Mouse (Mus musculus) activated CD4-positive, CD25-positive, alpha-beta regulatory T cell, adult 4 months (primary cell): ENCODE results near the gene Gosr2. TPM values are rescaled to one million over a fixed set of nuclear protein-coding genes. Genes with fewer than 3 reads are reported as not detected.
"Not testable (repeated sequence)": the region's sequence is repeated elsewhere in the genome, so short reads cannot be mapped to it uniquely, and the experiment has no call there.

Source experiments
- ATAC-seq: one replicate; pipeline ENCODE4 v1.8.0; 2017
- polyA plus RNA-seq, 2 experiments: library from polyadenylated mRNA; unstranded; fragments of 100-300 nt; shearing (Covaris generic); gene quantifications; one replicate each; pipeline ENCODE4 v1.2.1; 2017

The Gosr2 gene
- polyA plus RNA-seq, 2 experiments from 2014 or later, result 49.9 to 56.6 TPM

DNA sequence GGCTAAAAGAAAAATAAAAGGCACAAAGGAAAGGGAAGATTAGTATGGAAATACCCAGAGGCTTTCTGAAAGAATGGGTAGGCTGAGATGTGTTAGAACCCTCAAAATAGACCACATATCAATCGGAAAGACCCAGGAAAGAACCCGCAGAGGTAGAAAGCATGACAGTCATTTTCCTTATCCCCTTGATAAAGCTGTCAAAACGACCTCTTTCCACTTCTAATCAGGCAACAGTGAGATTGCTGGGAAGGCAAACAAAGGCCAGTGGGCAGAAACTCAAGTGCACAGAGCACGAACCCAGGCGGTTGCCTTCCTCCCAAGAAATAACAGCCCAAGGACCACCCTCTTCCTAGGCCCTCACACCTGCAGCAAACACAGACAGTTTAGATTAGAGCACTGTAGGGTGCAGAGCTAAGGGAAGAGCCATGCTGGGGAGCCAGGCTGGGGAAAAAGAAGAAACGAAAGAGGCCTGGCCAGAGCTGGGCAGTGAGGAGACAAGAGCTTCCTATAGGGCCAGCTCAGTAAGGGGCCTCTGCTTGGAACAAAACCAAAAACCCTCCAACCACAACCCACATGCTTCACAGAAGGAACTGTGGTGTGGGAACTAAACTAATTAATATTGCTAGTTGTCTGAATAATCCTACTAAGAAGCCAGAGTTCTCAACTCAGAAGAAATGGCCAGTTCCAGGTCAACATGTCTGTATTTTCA is 9.3 kb downstream of the Gosr2 start:
- ATAC-seq, result no peak

DNA sequence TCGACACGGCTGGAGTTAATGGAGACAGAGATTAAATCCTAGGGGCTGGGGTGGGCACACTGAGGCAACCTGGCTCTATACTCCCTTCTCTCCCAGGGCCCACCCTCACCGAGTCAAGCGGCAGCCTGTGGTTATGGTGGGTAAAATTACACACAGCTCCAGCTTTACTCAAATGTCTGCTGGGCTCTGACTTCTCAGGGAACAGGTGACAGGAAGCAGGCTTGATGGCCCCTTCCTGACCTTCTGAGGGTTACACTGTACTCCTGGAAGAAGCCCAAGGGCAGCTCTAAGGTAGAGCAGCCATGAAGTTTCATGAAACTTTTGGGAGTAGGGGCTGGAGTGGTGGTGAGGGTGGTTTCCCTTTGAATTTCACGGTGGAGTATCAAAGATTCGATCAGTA is 11.0 kb downstream of the Gosr2 start:
- no peak for ATAC-seq

DNA sequence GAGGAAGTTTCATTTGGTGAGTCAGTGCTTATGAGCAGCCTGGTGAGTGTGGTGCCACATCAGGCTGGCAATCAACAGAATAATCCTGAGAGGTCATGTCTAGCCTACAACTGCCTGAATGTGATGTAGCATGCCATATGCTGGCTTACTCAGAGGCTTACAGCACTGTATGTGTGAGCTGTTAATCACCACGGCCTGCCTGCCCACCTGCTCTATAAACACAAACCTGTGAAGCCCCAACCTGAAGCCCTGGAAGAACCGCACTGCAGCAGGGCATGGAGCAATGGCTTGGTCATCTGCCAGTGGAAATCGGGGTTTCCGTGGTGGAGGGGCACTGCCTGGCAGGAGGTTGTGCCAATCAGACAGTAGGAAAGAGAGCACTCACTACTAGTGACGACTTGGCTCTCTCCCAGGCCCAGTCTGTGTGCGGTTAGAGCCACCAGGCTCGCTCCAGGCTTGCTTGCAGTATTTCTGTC is 12.4 kb downstream of the Gosr2 start:
- no peak for ATAC-seq

DNA sequence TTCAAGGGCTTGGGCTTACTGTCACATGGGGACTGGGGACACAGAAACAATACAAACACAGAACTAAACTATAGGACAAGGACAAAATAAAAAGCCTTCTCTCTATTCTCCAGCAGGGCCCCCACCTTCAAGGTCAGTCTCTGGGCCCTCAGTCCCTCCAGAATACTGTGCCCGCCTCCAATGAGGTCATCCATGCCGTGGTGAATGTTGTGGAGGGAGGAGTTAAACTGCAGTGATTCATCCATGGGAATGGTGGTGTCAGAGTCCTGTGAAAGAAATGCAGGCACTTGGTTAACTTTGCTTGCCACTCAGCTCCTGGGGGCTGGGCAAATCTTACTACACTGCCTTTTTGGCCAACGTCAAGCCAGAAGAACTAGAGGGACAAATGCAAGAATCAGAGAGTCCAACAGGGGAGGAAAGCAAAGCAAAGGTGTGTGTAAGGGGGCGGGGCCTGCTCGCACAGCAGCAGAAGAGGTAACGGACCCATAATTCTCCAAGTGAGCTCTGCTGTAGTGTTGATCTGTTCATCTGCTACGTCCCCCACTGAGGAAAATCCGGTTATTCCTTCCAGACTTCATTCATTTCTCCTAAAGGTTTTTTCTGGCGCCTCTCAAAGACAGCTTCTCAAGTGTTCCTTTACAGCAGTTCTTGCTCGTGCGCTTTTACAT is 13.9 kb downstream of the Gosr2 start:
- no peak for ATAC-seq

DNA sequence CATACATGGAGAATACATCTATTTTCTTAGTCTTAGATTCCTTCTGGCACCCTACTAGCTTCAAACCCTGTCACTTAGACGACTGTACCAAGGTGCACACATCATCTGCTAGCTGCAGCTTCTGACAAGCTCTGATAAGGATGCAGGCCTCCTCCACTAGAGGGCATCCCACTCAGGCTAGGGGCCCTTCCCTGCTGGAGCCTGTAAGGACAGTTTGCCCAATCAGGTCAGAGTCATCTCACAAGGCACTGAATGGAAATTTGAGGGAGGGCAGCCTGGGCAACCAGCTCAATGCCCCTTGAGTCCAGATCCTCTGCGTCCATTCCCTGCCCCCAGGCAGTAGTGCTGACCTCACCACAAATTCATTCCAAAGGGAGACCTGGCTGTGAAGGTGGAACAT is 20.7 kb downstream of the Gosr2 start:
- ATAC-seq, result not testable (repeated sequence)

DNA sequence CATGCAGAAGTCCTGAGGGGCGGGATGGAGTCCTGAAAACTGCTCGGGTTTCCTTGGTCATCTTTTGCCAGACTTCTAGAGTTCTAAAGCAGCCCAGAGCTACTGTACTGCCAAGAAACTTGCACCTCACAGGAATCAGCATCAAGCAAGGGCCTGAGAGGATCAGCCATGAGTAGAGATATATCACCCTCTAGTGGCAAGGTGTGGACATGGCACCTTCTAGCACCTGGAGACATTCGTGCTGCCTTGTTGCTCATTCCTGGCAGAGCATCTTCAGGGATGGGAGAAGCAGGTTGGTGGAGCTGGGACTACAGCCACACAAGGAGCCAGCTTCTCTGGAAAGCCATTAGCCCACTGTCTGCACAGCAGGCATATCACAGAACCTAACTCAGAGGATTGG is 22.1 kb downstream of the Gosr2 start:
- no peak for ATAC-seq

DNA sequence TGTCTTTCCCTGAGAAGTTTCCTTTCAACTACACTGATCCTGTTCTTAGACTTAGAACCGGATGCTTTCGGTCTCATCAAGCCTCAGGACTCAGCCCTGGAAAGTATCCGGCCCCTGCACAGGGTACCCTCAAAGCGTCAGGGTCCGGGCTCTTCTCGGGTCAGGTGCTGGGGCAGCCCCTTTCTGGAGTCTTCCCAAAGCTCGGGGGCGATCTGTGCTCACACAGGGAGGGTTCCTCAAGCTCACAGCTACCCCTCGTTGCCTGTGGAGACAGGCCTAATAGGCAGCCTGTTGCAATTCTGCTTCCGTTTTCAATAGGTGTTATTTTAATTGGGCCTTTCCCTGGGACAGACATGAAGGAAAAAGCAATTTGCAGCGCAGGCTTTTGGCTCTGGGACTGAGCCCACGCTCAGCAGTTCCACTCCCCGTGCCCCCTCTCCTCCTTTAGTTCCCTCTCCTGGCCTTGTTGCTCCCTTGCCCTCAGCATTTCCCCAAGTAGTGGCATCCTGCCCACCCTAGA is 30.7 kb downstream of the Gosr2 start:
- ATAC-seq, result no peak

DNA sequence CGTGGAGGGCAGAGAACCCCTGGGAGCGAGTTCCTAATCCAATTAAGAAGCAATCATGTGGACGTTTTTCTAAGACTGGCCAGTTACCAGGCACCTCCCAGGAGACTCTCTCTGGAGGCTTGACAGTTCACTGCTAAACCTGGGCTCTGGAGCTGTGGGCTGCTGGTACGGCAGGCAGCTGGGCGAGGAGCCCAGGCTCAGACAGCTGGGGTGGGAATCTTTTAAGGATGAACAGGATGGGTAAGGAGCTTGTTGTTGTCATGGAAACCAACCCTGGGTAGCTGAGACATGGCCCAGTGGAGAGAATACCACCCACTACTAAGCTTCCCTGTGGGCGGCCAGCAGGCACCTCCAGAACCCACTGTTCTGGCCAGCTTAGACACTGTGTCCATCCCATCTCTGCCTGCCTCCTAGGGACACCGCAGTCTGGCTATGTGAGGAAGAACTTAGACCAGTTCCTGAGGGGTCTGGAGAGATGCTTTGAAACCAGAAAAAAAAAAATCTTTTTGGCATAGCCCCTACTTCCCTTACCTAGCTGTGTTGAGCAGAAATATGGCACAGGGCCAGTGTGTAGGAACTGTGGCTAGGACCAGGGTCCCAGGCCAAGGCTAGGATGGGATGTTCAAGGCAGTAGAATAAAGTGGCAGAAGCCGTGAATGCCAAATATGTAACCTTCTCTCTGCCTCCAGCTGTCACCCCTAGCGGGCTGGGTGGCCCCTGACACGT is 31.4 kb downstream of the Gosr2 start:
- ATAC-seq, result no peak

DNA sequence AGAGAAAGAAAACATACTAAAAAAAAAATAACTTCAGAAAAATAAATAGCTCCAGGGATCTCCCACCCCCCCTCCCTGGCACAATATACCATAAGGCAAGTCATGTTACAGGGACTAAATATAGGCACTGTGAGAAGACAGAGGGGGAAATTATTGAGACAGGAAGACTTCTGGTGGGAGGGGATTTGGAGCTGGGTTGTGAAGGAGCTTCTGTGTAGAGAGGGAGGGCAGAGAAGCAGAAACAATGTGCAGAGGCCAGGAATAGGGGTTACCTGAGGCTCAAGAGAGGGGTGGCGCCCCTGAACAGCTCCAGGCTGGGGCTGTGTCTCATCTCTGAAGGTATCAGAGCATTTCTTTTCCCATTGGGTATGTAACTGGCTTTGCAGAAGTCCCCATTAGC is 32.0 kb downstream of the Gosr2 start:
- ATAC-seq, result no peak

DNA sequence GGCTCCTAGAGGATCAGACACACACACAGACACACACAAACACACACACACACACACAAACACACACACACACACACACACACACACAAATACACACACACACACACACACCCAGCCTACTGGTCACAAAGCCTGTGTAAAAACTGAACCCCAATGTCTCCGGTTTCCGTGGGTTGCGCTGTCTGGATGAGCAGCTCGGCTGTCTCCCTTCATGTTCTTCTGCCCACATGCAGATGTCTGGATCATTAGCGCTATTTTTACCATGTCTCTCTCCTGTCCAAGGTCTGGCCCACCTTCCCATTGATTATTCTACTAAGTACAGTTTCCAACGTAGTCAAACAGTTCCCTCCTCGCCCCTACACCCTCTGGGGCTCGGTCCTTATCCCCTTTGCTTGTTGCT is 34.6 kb downstream of the Gosr2 start:
- ATAC-seq, result no peak

DNA sequence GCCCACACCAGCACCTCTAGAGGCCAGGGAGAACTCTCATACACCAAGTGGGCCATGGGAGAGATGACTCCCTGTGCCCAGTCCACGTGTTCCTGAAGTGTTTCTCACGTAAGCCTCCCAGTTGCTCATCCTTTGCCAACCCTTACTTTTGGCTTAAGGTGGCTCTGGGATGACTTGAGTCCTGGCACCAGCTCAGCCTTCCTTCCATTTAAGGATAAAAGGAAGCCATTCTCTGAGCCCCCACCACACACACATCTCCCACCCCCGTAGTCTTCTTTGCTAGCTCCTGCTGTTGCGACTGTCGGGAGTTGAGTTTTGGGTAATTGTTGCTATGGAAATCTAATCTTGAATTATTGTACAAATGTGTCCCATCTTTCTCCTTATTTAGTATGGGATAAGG is 35.2 kb downstream of the Gosr2 start:
- ATAC-seq, result no peak

DNA sequence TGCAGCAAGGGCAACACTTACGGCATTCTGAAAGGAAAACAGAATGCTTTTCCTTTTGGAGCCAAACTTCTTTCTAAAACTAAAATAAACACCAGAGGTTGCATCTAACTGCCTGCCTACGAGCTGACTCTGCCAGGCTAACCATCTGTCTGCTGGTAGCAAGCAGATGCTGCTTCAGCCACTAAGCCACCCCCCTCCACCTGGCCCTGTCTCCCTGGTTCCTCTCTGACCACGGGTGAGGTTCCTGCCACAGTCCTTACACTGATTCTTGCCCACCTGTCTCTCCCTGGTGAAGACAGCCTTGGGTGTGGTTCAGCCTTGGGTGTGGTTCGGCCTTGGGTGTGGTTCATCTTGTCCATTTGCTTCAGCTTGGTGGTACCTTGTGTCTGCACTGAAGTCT is 35.8 kb downstream of the Gosr2 start:
- ATAC-seq, result no peak

DNA sequence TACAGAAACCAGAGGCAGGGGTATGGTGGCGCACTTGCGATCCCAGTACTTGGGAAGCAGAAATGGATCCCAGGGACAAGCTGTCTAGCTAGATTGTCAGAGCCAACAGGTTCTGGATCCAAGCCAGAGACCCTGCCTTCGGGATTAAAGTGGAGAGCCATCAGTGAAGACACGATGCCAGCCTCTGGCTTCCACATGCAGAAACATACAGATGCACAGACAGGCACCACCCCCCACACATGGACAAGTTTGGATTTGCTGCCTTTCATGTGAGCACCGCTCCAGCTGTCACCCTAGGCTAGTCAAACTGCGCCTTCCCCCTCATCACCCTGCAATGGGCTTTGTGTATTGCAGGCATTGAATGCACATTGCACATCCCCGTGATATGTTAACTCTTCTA is 39.5 kb downstream of the Gosr2 start:
- ATAC-seq, result no peak

DNA sequence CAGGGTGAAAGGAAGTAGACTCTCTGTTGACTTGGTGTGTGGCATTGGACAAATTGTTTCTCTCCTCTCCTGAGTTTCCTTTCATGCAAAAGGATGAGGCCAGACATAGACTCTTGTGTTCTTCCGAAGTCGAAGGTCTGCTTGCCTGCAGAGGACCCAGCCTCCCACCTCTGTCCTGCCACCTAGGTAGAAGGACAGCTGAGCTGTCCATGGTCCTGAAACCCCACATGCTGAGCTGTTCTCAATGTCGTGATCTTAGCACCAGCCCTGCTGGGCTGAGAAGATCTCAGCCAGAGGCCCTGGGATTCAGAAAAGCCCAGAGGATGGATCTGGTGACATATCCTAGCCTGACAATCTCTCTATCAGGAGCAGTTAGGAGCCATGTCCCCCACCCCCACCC is 41.2 kb downstream of the Gosr2 start:
- ATAC-seq, result no peak

DNA sequence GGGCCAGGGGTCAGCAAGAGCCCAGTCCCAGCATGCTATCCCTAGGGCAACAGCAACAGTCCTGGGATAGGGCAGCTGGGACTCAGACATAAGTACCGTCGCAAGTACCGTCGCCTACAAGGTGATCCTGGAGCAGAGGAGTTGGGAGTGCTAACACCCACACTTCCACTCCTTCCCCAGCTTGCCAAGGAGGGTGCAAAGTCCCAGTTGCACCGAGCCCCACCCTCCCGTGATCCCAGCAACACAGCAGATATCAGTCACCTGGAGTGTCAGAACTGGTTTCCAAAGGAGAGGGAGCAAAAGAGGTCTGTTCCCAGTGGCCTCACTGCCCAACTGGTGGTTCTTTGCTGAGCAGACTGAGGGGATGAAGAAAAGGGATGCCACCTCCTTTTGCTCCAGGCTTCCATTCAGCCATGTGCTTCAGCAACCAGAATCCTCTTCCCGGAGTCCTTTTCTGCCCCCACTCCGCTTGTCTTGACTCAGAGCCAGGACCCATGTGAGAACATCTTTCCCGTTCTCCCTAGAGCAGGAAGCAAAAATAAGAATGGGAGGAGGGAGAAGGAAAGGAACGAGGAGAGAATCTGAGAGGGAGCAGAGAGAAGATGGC is 44.2 kb downstream of the Gosr2 start:
- no peak for ATAC-seq

DNA sequence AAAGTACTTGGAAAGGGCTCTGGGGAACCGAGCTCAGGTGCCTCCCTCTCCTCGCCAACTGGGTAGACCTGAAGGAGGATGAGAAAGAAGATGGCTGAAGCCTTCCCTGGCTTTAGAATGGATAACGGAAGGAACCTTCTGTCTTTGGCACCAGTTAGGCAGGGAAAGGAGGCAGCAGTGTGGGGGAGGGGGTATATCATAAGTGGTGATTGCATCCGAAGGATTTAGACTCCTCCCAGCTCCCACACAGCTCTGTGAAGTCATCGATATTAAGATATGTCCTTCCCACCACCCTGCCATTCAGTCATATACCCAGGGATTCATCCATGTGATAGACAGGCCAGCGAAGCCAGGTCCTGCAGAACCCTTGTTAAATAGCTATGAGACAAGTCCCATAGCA is 46.3 kb downstream of the Gosr2 start:
- no peak for ATAC-seq

DNA sequence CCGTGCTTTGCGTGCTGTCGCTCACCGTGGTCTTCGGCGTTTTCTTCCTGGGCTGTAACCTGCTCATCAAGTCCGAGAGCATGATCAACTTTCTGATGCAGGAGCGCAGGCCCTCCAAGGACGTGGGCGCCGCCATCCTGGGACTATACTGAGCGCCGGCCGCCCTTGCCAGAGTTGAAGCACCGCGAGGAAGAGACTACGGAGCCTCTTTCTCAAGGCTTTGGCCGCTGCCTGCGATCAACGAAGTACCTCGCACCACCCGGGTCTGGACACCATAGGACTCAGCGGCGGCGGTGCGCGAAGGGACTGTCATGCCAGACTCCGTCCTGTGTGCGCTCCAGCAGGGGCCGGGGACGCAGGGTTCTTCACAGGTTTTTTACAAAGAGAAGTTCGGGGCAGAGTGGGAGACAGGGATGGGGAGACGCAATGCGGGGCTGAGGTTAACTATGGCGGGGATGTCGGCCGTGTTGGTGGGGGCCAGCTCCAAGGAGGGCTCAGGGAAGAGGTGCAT is 47.7 kb downstream of the Gosr2 start:
- no peak for ATAC-seq

DNA sequence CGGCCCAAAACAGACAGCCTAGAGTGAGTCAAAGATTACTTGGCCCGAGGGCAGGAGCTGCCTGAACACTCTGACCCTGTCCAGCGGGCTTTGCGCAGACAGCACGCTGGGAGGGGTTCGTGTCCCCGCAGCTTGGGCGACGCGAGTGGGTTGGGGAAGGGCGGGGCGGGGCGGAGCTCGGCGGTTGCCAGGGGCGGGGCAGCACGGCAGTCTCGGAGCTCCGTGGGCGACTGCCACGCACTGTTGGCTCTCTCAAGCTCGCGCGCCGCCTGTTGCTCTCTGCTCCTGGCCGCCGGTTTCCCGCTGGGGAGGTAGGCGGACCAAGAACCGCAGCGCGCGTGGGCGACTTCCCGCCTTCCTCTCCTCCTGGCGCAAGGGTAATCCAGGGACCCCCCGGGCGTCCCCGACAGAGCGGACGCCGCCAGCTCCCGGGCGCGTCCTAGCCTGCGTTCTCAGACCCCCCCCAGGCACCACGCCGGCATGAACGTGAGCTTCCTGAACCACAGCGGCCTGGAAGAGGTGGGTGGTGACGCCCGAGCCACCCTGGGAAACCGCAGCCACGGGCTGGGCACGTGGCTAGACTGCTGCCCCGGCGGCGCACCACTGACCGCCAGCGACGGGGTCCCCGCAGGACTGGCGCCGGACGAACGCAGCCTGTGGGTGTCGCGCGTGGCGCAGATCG is 48.3 kb downstream of the Gosr2 start, which contains the start of gene Rprml:
Rprml (plus strand) TSS at position 270 of the 682 bp plus-strand sequence.
- no peak for ATAC-seq

DNA sequence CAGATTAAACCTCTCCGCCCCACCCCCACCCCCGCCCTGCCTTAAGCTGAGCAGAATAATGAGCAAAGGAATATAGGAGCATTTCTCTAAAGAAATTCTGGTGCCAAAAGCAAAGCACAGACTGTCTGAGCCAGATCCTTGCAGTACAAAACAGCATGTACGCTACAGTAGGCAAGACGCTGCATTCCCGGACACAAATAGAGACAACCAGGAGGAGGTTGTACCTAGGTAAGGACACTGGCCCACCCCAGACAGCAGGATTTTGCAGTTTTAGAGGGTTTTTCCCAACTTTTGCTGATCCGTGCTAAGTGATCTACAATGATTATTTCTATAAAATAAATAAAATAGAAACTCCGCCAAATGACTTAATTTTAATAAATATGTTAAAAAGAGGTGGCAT is 49.0 kb downstream of the Gosr2 start:
- no peak for ATAC-seq

DNA sequence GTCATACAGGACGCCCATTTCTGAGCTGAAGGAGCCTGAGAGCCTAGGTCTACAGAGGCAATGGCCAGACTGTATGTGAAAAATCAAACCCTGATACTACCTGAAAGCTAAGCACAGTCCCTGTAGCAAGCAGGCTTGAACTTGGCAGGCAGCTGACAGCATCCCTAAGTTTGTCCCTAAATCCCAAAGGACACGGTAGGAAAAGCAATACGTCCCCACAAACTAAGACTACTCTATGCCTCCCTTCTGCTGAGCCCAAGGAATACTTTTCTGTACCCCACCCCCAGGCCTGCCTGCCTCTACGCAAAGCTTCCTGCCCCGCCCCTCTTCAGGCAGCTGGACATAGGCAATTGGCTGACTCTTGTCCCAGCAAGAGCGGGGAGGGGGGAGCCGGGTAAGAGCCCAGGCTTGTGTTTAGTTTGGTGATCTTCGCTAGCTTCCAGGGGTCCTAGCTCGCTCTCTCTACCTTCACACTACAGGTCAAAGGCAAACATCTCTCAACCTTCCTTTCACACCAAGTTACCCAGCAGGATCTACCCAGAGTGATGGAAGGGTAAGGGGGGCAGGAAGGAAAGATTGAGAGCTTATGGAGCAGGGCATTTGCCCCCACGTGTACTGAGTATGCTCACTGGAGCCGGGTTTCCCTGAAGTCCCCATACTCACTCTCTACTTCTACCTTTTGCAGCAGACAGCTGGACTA is 49.6 kb downstream of the Gosr2 start:
- ATAC-seq, result no peak

DNA sequence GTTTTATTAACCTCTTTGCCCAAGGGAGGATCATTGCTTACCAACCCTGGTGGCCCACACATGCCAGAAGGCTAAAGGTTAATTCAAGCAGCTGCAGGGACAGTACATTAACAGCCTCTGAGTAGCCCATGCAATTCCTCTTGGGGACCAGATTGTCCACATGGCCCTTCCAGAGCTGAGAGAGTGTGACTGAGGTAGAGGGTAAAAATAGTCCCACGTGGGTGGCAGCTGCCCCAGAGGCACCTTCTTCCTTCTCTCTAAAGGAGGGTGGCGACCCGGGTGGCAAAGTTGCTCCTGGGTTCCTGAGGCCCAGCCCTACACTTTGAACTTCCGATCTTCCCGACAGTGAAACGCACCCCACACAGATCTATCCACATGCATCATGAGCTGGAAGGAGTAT is 51.4 kb downstream of the Gosr2 start:
- ATAC-seq, result no peak

DNA sequence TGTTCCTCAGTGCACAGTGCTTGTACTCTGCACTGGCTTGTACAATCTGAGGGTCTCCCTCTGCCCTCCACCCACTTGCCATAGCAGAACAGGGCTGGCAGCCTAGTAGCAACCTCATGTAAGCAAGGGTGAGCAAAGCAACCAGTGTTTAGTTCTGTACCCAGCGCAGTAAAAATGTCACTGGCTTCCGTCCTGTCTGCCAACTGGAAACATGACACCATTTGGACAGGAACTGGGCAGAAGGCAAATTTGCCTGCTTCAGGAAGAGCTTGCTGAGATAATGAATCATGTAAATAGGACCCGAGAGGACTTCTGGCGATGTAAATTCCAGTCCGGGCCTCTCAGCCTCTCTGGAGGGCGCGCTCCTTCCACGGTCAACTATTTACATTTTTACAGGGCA is 52.0 kb downstream of the Gosr2 start:
- ATAC-seq, result no peak
